In the genomic region with DNA sequence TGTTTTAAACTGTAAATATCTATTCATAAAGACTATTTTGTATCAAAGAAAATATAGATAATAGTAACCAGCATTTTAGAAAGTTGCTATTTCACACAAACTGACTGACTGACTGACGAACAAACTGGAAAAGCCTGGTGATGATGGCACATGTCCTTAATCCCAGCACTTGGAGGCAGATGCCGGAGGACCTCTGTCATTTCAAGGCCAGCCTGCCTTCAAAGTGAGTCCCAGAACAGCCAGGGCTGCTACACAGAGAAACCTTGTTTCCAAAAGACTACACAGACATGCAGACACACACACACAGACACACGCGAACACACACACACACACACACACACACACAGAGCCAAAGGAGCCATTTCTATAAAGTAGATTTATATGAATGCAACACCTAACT, we compare ENCODE assay signal across 19 mouse cellular contexts.
DNase-seq lines count a peak whose midpoint lies in the region; ATAC-seq lines count a peak whose summit lies in the region.
"Had no signal": no experiment of that assay in that cellular context is flagged by ENCODE, and none has a peak within 500 bp of the region (broad histone marks: within the 10 kb centered on the region; RNA-seq: fewer than 3 reads in every experiment).

No protein-coding gene starts in this region.

- no peaks in the 10 kb centered on the region for H3K36me3 ChIP-seq in midbrain, embryonic 14.5 days (ENCODE audit: control insufficient read depth, insufficient read depth, low read length)
- H3K36me3 ChIP-seq: embryonic facial prominence, embryonic 13.5 days; embryonic facial prominence, embryonic 15.5 days; forebrain, embryonic 10.5 days; forebrain, embryonic 12.5 days had no signal

- H3K27me3 ChIP-seq in midbrain, embryonic 14.5 days (ENCODE audit: control insufficient read depth, insufficient read depth, low read length): no peaks in the 10 kb centered on the region
- H3K27me3 ChIP-seq: embryonic facial prominence, embryonic 13.5 days; embryonic facial prominence, embryonic 15.5 days; forebrain, embryonic 12.5 days had no signal

- H3K27ac ChIP-seq in midbrain, embryonic 14.5 days (replicated peaks; ENCODE audit: low read depth, low read length): no peak overlapping the region
- H3K27ac ChIP-seq: embryonic facial prominence, embryonic 13.5 days; embryonic facial prominence, embryonic 15.5 days; forebrain, embryonic 10.5 days; forebrain, embryonic 12.5 days had no signal

- no peak overlapping the region for H3K9ac ChIP-seq in midbrain, embryonic 14.5 days (replicated peaks; ENCODE audit: low read length)
- H3K9ac ChIP-seq: embryonic facial prominence, embryonic 13.5 days; embryonic facial prominence, embryonic 15.5 days; forebrain, embryonic 12.5 days had no signal

- WGBS in midbrain, embryonic 14.5 days: 92% methylated on average over 4 of the region's 4 CpGs

- H3K9me3 ChIP-seq in midbrain, embryonic 14.5 days (ENCODE audit: control insufficient read depth, low read length): no peaks in the 10 kb centered on the region
- H3K9me3 ChIP-seq: embryonic facial prominence, embryonic 13.5 days; embryonic facial prominence, embryonic 15.5 days; forebrain, embryonic 10.5 days; forebrain, embryonic 12.5 days had no signal

- peak; percentile 54 for DNase-seq in adrenal gland, adult 2 months
- no peak for DNase-seq in adrenal gland, adult 18-20 months (ENCODE audit: low spot score in 2 of 2)
- DNase-seq in adrenal gland, postnatal 10 days: peak; percentile 27
- DNase-seq in adrenal gland, postnatal 25 days: peak; percentile 15
- no peak for DNase-seq in cerebellum, adult 11 months
- DNase-seq in right cerebral cortex, adult 18-20 months: no peak
- no peak for DNase-seq in midbrain, embryonic 14.5 days
- DNase-seq: cerebellum, adult 18-20 months; cerebellum, adult 8-10 months; cerebellum, adult 9-11 months; cerebellum, postnatal 36 days; embryo, embryonic 11 days had no signal

- no peaks in the 10 kb centered on the region for H3K4me1 ChIP-seq in midbrain, embryonic 14.5 days (ENCODE audit: control insufficient read depth, insufficient read depth, low read length)
- H3K4me1 ChIP-seq: embryonic facial prominence, embryonic 13.5 days; embryonic facial prominence, embryonic 15.5 days; forebrain, embryonic 10.5 days; forebrain, embryonic 12.5 days had no signal

- no peak overlapping the region for H3K4me2 ChIP-seq in midbrain, embryonic 14.5 days (ENCODE audit: low read length)
- H3K4me2 ChIP-seq: embryonic facial prominence, embryonic 13.5 days; embryonic facial prominence, embryonic 15.5 days; forebrain, embryonic 12.5 days had no signal

- H3K4me3 ChIP-seq in midbrain, embryonic 14.5 days (replicated peaks; ENCODE audit: low read depth, low read length): no peak overlapping the region
- H3K4me3 ChIP-seq: embryonic facial prominence, embryonic 13.5 days; embryonic facial prominence, embryonic 15.5 days; erythroblast, embryonic 14.5 days; forebrain, embryonic 10.5 days; forebrain, embryonic 12.5 days had no signal

- no peak for ATAC-seq in midbrain, embryonic 14.5 days (ENCODE audit: low FRiP score, low TSS enrichment)
- ATAC-seq: forebrain, embryonic 14.5 days; forebrain, embryonic 16.5 days had no signal

Comparison
In these comparisons a context has a peak if more than half of its experiments do, and no peak if none do; other contexts are left out.
1. DNase-seq: peak in adrenal gland, adult 2 months (single experiment), adrenal gland, postnatal 10 days (single experiment) and adrenal gland, postnatal 25 days (single experiment); none in adrenal gland, adult 18-20 months (0 of 2), cerebellum, adult 11 months (single experiment), right cerebral cortex, adult 18-20 months (single experiment) and midbrain, embryonic 14.5 days (single experiment).